Mouse (Mus musculus): ENCODE results near the gene Slc22a12.

DNA sequence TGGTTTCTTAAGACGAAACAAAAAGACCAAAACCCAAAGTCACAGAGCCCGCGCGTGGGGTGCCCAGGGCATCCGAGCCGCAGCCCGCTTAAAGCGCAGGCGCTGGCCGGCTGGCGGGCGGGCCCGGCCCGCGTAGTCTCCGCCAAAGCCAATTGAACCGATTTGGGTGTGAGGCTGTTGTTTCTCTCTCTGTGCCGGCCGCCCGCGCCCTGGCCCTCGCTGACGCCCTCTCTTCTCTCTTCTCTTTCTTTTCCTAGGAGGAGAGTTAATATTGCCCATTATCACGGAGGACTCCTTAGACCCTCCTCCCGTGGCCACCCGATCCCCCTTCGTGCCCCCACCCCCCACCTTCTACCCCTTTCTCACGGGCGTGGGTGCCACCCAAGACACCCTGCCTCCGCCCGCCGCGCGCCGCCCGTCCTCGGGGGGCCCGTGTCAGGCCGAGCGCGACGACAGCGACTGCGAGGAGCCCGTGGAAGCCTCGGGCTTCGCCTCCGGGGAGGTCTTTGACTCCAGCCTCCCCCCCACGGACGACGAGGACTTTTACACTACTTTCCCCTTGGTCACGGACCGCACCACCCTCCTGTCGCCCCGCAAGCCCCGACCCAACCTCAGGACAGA is 11.7 kb downstream of the Slc22a12 start:
- TF ChIP-seq CTCF (IDR thresholded peaks at IDR 0.05; ENCODE audit: low read depth, low read length) (no peak), POLR2A (IDR thresholded peaks at IDR 0.05; ENCODE audit: extremely low read depth, insufficient read depth, low read length) (no peak)
